Mouse (Mus musculus): ENCODE measurements at regions not wholly inside any gene's neighbourhood (a gene's known extent, or its start where the extent isn't known, plus 50 kb on each side); places are given as distances from the start of the nearest gene placed in this dataset.

- TF ChIP-seq CTCF (IDR thresholded peaks at IDR 0.05; ENCODE audit: borderline replicate concordance, extremely low read depth, insufficient read depth, insufficient read length) = no peak
- no peak for TF ChIP-seq POLR2A (IDR thresholded peaks at IDR 0.05; ENCODE audit: borderline replicate concordance, extremely low read depth, insufficient read depth, insufficient read length, poor library complexity, severe bottlenecking)
Observed at GRCm38 (mm10) chr3:117995401-117995800, 126.7 kb upstream of the Snx7 start.
